Mouse (Mus musculus) regulatory T cell (primary cell): ENCODE data around the gene Atxn10.

ENCODE experiments used
- in situ Hi-C: fragments of 300-600 bp; cut with MboI, MseI; formaldehyde crosslinking; loops from one replicate; pipeline ENCODE4 v1.15.1; 2025; ENCODE audit warnings: high pct_unique_total_duplicates

Atxn10 gene

GRCm38 (mm10) chr15:85333511-85333910, 2.5 kb upstream of the Atxn10 start:
- in situ Hi-C loops, result loop anchor here (25.0 kb wide), 1 partner anchor 729 kb away; the partner anchor contains the start of gene Gramd4

DNA sequence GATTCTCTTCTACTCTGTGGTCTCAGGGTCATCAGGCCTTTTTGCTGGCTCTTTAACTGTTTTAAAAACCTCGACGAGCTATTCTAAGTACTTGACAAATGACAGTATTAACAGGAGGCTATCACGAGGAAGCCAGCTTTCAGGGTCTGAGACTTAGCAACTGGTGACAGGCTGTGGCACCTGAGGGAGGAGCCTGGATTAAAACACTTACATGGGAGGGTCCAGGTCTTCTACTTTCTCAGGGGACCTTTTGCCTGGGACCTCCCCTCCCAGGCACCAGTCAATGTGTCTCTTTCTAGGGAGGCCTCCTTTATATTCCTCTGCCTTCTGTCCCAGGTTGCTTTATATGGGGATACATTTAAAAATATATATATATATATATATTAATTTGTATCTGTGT, 1.8 kb upstream of the Atxn10 start:
- in situ Hi-C loops, result loop anchor here (25.0 kb wide), 1 partner anchor 728 kb away; the partner anchor contains the start of gene Gramd4

DNA sequence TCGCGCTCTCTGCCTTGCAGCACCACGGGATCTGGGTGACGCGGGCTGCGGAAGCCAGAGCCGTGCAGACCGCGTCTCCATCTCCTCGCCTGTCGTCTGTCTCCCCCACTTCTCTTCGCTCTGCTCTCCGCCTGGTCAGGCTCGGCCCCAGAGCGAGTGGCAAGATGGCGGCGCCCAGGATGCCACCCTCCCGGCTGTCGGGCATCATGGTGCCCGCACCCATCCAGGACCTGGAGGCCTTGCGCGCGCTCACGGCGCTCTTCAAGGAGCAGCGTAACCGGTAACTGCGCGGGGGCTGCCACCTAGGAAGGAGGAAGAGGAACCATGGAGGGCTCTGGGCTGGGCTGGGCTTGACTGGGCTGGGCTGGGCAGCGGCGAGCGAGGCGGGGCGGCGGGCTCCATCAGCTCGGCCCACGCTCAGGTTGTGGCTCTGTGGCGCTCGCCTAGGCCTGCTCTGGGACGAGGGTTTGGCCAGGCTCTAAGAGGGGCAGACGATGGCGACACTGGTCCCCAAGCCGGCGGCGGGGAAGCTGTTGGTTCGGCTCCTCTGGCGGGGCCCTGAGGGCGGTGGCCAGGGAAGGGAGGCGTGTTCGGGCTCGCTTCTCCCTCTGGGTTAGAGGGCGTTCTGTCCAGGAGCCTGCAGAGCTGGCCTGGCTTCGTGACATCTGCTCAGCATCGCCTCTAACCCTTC, 401 bp downstream of the Atxn10 start:
- in situ Hi-C loops, result loop anchor here (25.0 kb wide), 1 partner anchor 726 kb away; the partner anchor contains the start of gene Gramd4

- in situ Hi-C loops, result loop anchor here (25.0 kb wide), 1 partner anchor 725 kb away; the partner anchor contains the start of gene Gramd4
Measured at GRCm38 (mm10) chr15:85337219-85337618, 1.2 kb downstream of the Atxn10 start.

DNA sequence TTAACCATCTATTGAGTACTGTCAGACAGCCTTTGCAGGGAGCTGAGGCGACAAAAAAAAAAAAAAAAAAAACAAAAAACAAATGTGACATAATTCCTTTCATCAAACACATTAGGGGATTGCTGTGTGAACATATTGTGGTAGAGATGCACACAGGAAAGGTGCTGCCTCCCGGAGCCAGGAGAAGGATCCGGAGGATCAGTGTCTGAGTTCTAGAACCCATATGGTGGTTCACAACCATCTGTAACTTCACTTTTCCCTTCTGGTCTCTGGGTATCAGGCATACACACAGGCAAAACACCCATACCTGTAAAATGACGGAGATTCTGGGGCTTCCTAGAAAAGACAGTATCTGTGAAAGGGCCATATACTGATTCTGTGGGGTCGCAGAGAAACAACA, 1.9 kb downstream of the Atxn10 start:
- in situ Hi-C loops, result loop anchor here (25.0 kb wide), 1 partner anchor 724 kb away; the partner anchor contains the start of gene Gramd4

- in situ Hi-C loops, result loop anchor here (25.0 kb wide), 1 partner anchor 720 kb away; the partner anchor contains the start of gene Gramd4
Measured at GRCm38 (mm10) chr15:85342246-85342645, 6.2 kb downstream of the Atxn10 start.

DNA sequence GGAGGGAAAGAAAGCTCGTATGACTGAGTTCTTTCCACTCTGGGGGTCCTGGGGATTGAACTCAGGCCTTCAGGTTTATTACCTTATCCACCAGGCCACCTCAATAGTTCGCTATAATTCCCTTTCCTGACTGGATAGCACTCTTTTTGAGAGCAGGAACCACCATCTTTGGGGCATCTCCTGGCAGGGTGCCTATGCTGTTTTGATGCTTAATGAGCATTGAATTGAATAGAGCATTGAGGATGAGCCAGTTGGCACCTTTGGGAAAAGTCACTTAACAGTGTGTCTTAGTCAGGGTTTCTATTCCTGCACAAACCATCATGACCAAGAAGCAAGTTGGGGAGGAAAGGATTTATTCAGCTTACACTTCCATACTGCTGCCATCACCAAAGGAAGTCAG, 8.6 kb downstream of the Atxn10 start:
- in situ Hi-C loops, result loop anchor here (25.0 kb wide), 1 partner anchor 718 kb away; the partner anchor contains the start of gene Gramd4

DNA sequence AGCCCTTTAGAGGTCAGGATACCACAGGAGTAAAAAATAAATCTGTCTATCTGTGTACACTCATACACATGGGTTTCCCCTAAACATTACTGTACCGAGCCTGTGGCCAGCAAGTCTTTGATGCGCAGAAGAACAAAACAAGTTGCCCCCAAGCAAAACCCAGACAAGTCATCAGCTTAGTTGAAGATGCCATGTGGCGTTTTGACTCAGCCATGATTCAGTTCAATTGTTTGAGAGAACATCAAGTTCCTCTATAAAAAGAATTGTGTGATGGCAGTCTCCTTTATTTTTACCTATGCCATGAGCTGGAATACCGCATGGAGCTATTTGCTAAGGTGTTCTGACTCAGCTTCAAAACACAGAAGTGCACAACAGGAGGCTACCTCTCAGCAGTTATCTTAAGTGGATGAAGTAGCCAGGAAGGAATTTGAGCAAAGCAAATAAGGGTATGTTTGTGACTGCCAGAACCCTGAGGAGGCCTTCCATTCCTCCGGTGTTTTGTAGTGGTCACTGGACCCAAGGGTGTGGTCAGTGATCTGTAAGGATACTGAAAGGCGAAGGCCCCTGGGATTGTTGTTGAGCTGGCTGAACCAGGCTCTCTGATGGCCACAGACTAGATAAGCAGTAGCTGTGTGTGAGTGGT, 11.1 kb downstream of the Atxn10 start:
- in situ Hi-C loops, result loop anchor here (25.0 kb wide), 1 partner anchor 715 kb away; the partner anchor contains the start of gene Gramd4

DNA sequence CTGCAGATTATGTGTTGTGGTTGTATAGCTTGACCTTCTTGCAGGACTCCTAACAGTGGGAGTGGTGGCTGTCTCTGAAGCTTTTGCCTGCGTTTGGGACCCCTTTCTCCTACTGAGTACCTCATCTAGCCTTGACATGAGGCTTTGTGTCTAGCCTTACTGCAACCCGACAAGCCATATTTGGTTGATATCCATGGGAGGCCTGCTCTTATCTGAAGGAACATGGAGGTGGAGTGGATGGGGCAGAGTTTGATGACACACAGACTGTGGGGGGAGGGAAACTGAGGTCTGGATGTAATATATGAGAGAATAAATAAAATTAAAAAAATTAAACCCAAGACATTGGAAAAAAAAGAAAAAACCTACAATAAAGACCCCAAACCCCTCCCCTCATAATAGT, 14.1 kb downstream of the Atxn10 start:
- in situ Hi-C loops, result no loop called here

DNA sequence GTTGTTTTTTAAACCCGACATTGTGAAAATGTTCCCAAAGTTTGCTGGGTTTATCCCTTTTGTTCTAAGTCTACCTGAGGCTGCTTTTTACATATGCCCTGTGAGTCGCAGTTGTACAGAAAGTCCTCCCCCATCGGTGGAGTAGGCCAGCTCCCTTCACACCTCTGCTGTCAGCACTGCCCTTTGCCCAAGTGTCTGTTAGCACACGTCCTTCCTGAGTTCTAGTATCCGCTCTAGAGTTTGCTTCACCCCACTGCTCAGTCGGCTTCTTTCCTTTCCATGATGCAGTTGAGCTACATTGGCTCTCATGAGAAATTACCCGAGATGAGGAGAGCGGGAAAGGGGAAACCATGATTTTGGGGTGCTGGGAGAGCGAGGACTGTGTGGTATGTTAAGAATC, 18.0 kb downstream of the Atxn10 start:
- in situ Hi-C loops, result no loop called here

DNA sequence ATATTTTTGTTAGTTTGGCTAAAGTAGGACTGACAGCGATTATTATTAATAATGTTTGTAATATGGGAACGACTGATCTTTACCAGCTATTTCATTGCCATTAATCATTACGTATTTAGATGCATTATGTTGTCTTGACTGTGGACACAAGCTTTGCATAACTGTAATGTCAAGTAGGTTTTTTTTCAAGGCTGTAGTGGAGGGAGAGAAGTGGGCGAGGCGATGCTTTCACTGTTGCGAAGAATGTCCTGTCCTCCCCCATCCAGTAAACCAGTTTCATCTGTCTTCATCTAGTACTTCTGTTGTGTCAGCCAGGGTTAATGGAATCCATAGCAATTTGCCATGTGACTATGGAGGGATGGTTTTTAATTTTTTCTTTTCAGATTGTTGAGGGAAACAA, 20.1 kb downstream of the Atxn10 start:
- in situ Hi-C loops, result no loop called here

GRCm38 (mm10) chr15:85357465-85358225, 21.6 kb downstream of the Atxn10 start:
- in situ Hi-C loops, result no loop called here

DNA sequence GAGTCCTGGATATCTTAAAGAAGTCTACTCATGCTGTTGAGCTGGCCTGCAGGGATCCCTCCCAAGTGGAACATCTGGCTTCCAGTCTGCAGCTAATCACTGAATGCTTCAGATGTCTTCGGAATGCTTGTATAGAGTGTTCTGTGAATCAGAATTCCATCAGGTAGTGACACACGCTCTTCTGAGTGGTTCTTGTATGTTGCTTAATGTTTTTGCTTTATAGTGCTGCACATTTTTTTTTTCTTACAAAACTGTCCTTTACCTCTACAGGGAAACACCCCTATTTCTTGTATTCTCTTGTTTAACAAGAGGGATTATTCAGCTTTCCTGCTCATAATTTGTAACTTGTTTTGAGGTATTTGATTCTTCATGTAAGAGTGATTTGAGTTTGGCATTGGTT, 23.4 kb downstream of the Atxn10 start:
- in situ Hi-C loops, result no loop called here

DNA sequence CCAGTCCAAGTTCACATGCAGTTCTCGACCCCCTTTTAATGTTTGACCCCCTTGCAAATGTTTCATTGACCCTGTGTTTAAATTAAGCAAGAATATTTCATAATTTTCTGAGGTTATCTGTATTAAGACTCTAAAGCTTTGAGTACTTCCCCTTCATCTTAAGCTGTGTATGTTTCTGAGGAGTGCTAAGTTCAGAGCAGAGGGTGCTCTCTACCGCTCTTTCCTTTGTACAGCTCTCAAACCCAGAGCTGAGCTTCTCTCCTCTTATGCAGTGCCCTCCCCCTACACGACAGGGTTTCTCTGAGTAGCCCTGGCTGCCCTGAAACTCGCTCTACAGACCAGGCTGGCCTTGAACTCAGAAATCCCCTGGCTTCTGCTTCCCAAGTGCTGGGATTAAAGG, 23.9 kb downstream of the Atxn10 start:
- in situ Hi-C loops, result no loop called here

DNA sequence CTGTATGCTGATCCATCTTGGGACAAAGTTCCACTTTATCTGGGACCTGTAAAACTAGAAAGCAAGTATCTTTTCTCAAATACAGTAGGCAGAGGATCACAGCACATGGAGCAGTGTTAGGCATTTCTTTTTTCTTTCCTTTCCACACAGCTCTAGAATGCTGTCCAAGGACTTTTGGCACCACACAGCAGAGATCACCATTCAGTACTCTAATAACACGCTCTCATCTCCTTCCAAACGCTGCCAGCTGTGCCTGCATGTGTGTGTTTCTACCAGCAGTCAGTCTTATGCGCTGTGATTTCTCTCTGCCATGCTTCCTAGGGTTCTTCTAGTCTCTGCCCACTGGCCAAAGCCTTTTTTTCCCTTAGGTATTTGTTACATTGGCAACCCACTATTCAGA, 28.3 kb downstream of the Atxn10 start:
- in situ Hi-C loops, result no loop called here

DNA sequence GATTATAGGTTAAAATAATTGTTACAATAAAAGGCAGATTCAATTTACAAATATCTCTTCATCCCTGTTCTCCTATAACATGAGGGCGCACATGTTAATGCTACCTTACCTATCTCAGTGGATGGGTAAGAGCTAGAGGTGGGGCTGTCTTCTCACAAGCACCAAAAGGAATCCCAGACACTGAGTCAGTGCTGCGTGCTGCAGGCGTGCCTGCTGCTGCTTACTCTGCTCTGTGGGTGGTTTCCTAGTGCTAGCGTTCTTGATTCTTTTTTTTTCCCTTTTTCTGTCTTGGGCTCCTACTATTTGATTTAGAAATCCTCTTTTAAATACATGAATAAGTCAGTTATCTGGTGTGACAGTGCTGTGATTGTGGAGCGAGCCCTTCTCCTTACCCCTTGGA, 30.9 kb downstream of the Atxn10 start:
- in situ Hi-C loops, result no loop called here

GRCm38 (mm10) chr15:85369765-85370164, 33.7 kb downstream of the Atxn10 start:
- in situ Hi-C loops, result no loop called here

GRCm38 (mm10) chr15:85373125-85373524, 37.1 kb downstream of the Atxn10 start:
- in situ Hi-C loops, result no loop called here

GRCm38 (mm10) chr15:85383477-85383876, 47.4 kb downstream of the Atxn10 start:
- in situ Hi-C loops, result no loop called here

DNA sequence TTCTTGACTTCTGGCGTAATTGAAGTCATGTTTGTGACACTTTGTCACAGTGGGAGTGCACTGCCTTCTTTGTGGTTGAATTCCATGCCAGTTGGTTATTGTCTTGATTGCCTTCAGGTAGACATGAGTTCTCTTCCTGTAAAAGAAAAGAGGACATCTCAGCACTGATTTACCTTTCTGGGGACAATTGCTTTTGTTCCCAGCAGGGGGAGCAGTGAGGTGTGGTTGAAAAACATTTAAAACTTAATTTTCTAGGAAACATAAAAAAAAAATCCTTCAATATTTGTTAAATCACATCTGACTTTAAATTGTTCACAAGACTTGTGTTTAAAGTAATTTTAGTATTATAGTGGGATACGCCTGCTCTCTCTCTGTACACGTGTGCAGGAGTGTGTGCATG, 52.7 kb downstream of the Atxn10 start:
- in situ Hi-C loops, result no loop called here

GRCm38 (mm10) chr15:85389915-85390314, 53.9 kb downstream of the Atxn10 start:
- in situ Hi-C loops, result no loop called here

DNA sequence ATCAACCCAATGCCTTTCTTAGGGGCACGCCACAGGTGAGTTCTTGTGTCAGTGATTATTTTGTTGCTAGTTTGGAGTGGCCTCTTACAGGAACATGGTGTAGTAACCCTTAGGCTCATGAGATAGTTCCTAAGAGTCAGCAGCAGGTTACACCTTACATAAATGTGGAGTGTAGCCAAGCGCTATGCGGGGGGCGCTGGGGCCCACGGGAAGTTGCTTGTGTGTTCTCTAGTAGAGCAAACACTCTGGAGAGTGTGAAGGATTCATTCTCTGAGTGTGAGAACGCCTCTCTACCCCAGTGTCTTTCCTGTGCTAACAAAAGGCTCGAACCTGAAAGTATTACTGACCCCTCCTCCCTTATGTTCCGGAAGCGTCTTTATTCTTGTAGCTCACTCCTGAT, 59.3 kb downstream of the Atxn10 start:
- in situ Hi-C loops, result no loop called here
